Mouse (Mus musculus): Measurements from ENCODE around the gene Dclre1a.

DNA sequence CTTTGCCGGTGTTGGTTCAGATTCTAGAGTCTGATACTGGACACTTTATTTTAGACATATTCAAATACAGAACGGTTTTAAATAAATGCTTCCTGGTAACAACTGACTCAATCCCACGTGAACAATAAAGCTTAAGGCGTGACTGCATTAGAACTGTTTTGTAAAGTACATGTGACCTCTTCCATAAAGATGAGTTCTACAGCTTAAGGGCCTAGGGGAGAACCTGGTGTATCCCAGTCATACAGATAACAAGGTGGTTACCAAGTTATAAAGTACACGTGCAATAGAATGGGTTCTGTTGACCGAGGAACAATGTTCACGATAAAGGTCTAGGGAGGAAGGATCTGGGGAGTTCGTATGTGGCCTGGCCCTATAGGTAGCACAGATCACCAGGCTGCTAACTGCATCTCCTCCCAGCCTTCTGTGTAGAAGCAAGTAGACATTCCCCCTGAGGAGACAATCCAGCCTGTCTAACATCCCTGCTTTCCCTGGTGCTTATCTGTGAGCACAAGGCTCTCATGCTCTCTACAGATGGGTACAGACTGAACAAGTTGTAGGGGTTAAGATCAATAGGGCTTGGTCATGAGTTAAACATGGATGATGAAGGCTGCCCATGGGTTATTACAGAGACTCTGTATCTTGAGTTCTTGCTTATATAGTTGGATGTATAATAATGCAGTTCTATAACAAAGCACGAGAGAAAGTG lies 14.6 kb upstream of the Dclre1a start:
- TF ChIP-seq GATA1 (IDR thresholded peaks at IDR 0.05; ENCODE audit: low read length) (no peak), TAL1 (IDR thresholded peaks at IDR 0.05; ENCODE audit: low read length) (no peak)
